ENCODE assay signal across 8 mouse cellular contexts in the genomic region with DNA sequence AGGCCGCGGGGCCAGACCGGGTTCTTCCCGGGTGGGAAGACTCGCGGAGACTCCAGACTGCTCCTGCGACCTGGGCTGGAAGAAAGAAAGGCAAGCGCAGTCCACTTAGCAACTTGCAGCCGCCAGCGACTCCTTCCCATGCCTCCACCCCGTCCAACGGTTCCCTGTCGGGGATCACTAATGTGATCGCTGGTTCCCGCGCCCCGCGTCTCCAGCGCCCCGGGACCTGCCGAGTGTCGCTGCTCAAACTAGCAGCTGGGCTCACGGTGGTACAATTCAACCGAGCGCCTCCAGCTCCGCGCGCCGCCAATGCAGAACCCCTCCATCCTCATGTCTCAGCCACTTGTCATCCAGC. TPM values are rescaled to one million over a fixed set of nuclear protein-coding genes. Genes with fewer than 3 reads are reported as not detected.
DNase-seq lines count a peak whose midpoint lies in the region; ATAC-seq and TF ChIP-seq lines count a peak whose summit lies in the region.

No protein-coding gene starts in this region.

- H3K27me3 ChIP-seq in kidney, embryonic 16.5 days (ENCODE audit: insufficient read depth, low read length), result peaks cover 97% of the 10 kb centered on the region
- peaks cover 98% of the 10 kb centered on the region for H3K27me3 ChIP-seq in embryonic facial prominence, embryonic 12.5 days
- peaks cover 100% of the 10 kb centered on the region for H3K27me3 ChIP-seq in limb, embryonic 10.5 days (ENCODE audit: low read depth, poor library complexity, severe bottlenecking)
- peaks cover 88% of the 10 kb centered on the region for H3K27me3 ChIP-seq in neural tube, embryonic 15.5 days (replicated peaks)

- DNase-seq in kidney, adult 18-20 months, result no peak
- peak; percentile 66 for DNase-seq in limb, embryonic 10.5 days (ENCODE audit: low spot score)
- no peak for DNase-seq in cerebellum, adult 9-10 months
- DNase-seq in c-Kit-positive CD71-positive TER-119-positive erythroid progenitor cells, embryonic 14.5 days (ENCODE audit: low spot score), result no peak
- no peak for DNase-seq in lung, adult 2 months

- ATAC-seq in kidney, embryonic 16.5 days (ENCODE audit: low FRiP score, low TSS enrichment), result no peak
- no peak for ATAC-seq in embryonic facial prominence, embryonic 12.5 days (ENCODE audit: insufficient number of reproducible peaks, insufficient read depth, low FRiP score, low TSS enrichment)
- ATAC-seq in neural tube, embryonic 15.5 days (ENCODE audit: low FRiP score), result no peak

- no peaks in the 10 kb centered on the region for H3K36me3 ChIP-seq in kidney, embryonic 16.5 days (ENCODE audit: insufficient read depth, low read length)
- no peaks in the 10 kb centered on the region for H3K36me3 ChIP-seq in embryonic facial prominence, embryonic 12.5 days
- no peaks in the 10 kb centered on the region for H3K36me3 ChIP-seq in limb, embryonic 10.5 days
- H3K36me3 ChIP-seq in neural tube, embryonic 15.5 days, result no peaks in the 10 kb centered on the region

- H3K9ac ChIP-seq in kidney, embryonic 16.5 days (replicated peaks; ENCODE audit: low read length), result no peak overlapping the region
- no peak overlapping the region for H3K9ac ChIP-seq in embryonic facial prominence, embryonic 12.5 days
- no peak overlapping the region for H3K9ac ChIP-seq in neural tube, embryonic 15.5 days (replicated peaks)

- no peak for TF ChIP-seq POLR2A in lung, adult 2 months (IDR thresholded peaks at IDR 0.05; ENCODE audit: borderline replicate concordance, extremely low read depth, low read depth, low read length)

- no peaks in the 10 kb centered on the region for H3K9me3 ChIP-seq in kidney, embryonic 16.5 days (ENCODE audit: low read length)
- no peaks in the 10 kb centered on the region for H3K9me3 ChIP-seq in embryonic facial prominence, embryonic 12.5 days
- H3K9me3 ChIP-seq in limb, embryonic 10.5 days (replicated peaks), result no peaks in the 10 kb centered on the region
- H3K9me3 ChIP-seq in neural tube, embryonic 15.5 days (replicated peaks), result no peaks in the 10 kb centered on the region

- H3K4me3 ChIP-seq in kidney, embryonic 16.5 days (ENCODE audit: low read length), result peak overlapping the region; percentile 33
- H3K4me3 ChIP-seq in embryonic facial prominence, embryonic 12.5 days, result peak overlapping the region; percentile 23
- H3K4me3 ChIP-seq in limb, embryonic 10.5 days, result peak overlapping the region; percentile 33
- peak overlapping the region; percentile 15 for H3K4me3 ChIP-seq in neural tube, embryonic 15.5 days (replicated peaks)
- no peak overlapping the region for H3K4me3 ChIP-seq in lung, adult 2 months (replicated peaks; ENCODE audit: extremely low read depth, low read depth, low read length)

- no peak for TF ChIP-seq CTCF in lung, adult 2 months (IDR thresholded peaks at IDR 0.05; ENCODE audit: insufficient read depth, low read length)

- no peak overlapping the region for H3K27ac ChIP-seq in kidney, embryonic 16.5 days (ENCODE audit: low read length)
- no peak overlapping the region for H3K27ac ChIP-seq in embryonic facial prominence, embryonic 12.5 days
- no peak overlapping the region for H3K27ac ChIP-seq in limb, embryonic 10.5 days
- H3K27ac ChIP-seq in neural tube, embryonic 15.5 days (replicated peaks), result no peak overlapping the region

- H3K4me2 ChIP-seq in kidney, embryonic 16.5 days (replicated peaks; ENCODE audit: low read depth, low read length), result peak overlapping the region; percentile 34
- peak overlapping the region; percentile 38 for H3K4me2 ChIP-seq in embryonic facial prominence, embryonic 12.5 days (replicated peaks)
- peak overlapping the region; percentile 35 for H3K4me2 ChIP-seq in neural tube, embryonic 15.5 days

- peaks cover 8% of the 10 kb centered on the region for H3K4me1 ChIP-seq in kidney, embryonic 16.5 days (ENCODE audit: insufficient read depth, low read length)
- peaks cover 10% of the 10 kb centered on the region; the same call in 1 of the 2 replicates for H3K4me1 ChIP-seq in embryonic facial prominence, embryonic 12.5 days
- H3K4me1 ChIP-seq in limb, embryonic 10.5 days, result peaks cover 21% of the 10 kb centered on the region
- peaks cover 15% of the 10 kb centered on the region for H3K4me1 ChIP-seq in neural tube, embryonic 15.5 days
- H3K4me1 ChIP-seq in lung, adult 2 months (ENCODE audit: control insufficient read depth, insufficient read depth, low read length), result peaks cover 3% of the 10 kb centered on the region; the same call in 1 of the 2 replicates

- WGBS in kidney, embryonic 16.5 days, result under 1% methylated on average over 26 of the region's 29 CpGs
- WGBS in embryonic facial prominence, embryonic 12.5 days, result under 1% methylated on average over 29 of the region's 29 CpGs
- under 1% methylated on average over 29 of the region's 29 CpGs for WGBS in limb, embryonic 10.5 days
- under 1% methylated on average over 29 of the region's 29 CpGs for WGBS in neural tube, embryonic 15.5 days
- 1% methylated on average over 29 of the region's 29 CpGs for WGBS in lung, adult 2 months

RNA-seq across cellular contexts. Expression of a gene that starts 3.9 kb away (rescaled TPM):
- not detected in 2 replicates for polyA plus RNA-seq in kidney, embryonic 16.5 days (2015; fragmentation: Nextera tagmentation; extraction: Ambion mirVana)
- 0.36 TPM in 1 of 2 replicates, not detected in the other for polyA plus RNA-seq in embryonic facial prominence, embryonic 12.5 days (2016; fragmentation: Nextera tagmentation; extraction: Ambion mirVana)
- polyA plus RNA-seq in limb, embryonic 10.5 days (2016; fragmentation: Nextera tagmentation; extraction: Ambion mirVana), result not detected in 2 replicates
- not detected in 2 replicates for polyA plus RNA-seq in neural tube, embryonic 15.5 days (2015; fragmentation: Nextera tagmentation; extraction: Ambion mirVana)
- polyA plus RNA-seq in lung, adult 2 months (2012; rRNA removed), result 0.04 and 0.05 TPM in 2 replicates
